Mouse (Mus musculus) liver, adult (tissue): ENCODE measurements around the gene Mga.
A peak's percentile ranks its signal among the peaks of the same experiment; 100 is the strongest.

Experiments used
- GATA4 ChIP-seq: IDR thresholded peaks from 2 replicates; pipeline ENCODE4 v1.6.1; 2014; ENCODE audit warnings: mild to moderate bottlenecking, low read length; ENCODE audit not compliant: insufficient replicate concordance

The Mga gene

GRCm38 (mm10) chr2:119897090-119897732 is at the start of gene Mga:
Mga (plus strand) TSS chr2:119897228.
- TF ChIP-seq GATA4: no peak

DNA sequence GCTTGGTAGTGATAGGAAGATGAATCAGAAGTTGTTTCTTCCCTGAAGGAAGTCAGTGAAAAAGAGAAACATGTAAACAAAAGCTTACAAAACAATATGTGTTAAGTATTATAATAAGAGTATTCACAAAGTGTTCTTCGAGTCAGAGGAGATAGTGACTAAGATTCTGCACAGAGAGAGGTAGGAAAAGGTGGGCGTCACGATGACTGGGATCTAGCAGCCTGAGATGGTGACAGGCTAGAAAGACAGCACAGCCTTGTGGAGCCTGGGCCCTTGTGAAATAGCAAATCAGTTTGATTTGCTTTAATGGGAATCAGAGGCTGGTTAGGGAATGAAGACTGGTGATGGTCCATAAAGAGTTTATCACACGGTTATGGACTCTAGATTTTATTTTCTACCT is 43.2 kb upstream of the Mga start:
- no peak for TF ChIP-seq GATA4

DNA sequence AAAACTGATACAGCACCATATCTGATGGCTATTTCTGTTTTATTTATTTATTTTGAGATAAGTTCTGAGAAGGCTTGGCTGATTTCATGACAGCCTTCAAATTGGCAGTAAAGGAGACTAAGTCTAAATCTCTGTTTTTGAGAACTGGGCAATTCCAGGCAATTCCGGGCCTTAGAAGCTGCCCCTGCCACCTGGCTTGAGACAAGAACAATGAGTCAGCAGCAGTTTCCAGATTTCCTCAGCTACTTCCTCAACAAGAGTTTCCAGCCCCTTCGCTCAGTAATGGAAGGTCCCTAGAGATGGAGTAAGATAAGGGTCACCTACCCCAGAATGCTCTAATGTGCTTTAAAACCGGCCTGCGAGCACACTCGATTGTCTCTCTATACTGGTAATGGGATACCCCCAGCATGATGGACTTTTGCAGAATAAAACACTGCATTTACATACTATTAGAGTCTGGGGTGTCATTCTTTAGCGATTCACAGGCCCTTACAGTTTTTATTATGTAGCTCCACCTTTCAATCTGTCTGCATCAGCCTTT is 41.6 kb upstream of the Mga start:
- TF ChIP-seq GATA4: no peak

GRCm38 (mm10) chr2:119857341-119857740 is 39.7 kb upstream of the Mga start:
- TF ChIP-seq GATA4: no peak

DNA sequence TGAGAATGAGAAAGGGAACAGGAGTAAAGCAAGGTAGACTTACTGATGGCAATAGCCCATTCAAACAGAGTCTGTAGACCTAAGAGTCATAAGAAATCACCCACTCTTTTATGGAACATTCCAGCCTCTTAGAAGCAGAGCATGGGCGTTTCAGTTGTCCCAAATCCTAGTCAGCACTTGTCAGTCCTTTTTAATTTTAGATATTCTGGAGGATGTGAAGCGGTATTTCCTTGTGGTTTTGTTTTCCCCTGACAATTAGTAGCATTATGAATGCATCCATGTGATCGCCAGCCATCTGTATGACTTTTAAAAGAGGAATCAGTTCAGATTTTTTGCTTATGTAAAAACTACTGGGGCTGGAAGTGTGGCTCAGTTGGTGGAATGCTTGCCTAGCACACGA is 32.5 kb upstream of the Mga start:
- no peak for TF ChIP-seq GATA4

GRCm38 (mm10) chr2:119872371-119873104 is 24.5 kb upstream of the Mga start:
- no peak; the same call in 1 of the 2 replicates for TF ChIP-seq GATA4

DNA sequence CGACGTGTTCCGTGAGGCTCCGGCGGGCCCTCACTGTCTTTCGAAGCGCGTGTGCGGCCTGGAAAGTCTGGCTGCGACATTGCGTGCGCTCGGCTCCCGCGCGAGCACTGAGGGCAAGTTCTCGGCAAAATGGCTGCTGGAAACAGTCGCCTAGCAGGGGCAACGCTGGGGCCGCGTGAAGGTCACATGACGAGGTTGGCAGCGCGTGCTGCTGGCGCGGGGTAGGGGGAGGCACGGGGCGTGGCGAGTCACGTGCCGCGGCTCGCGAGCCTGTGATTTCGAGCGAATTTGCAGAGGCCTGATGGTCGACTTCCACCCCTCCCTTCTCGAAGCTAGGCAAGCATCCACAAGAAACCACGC is 23.9 kb upstream of the Mga start:
- no peak for TF ChIP-seq GATA4

- no peak for TF ChIP-seq GATA4
These were observed 21.0 kb upstream of the Mga start for GRCm38 (mm10) chr2:119875981-119876380.

GRCm38 (mm10) chr2:119887201-119887600 is 9.8 kb upstream of the Mga start:
- no peak for TF ChIP-seq GATA4

- TF ChIP-seq GATA4: no peak
These were observed 407 bp upstream of the Mga start for GRCm38 (mm10) chr2:119896553-119897089.

- no peak for TF ChIP-seq GATA4
These were observed 1.1 kb downstream of the Mga start for GRCm38 (mm10) chr2:119898141-119898594.

GRCm38 (mm10) chr2:119916007-119916406 is 19.0 kb downstream of the Mga start:
- no peak for TF ChIP-seq GATA4

- TF ChIP-seq GATA4: no peak
These were observed 20.8 kb downstream of the Mga start for GRCm38 (mm10) chr2:119917631-119918369.

DNA sequence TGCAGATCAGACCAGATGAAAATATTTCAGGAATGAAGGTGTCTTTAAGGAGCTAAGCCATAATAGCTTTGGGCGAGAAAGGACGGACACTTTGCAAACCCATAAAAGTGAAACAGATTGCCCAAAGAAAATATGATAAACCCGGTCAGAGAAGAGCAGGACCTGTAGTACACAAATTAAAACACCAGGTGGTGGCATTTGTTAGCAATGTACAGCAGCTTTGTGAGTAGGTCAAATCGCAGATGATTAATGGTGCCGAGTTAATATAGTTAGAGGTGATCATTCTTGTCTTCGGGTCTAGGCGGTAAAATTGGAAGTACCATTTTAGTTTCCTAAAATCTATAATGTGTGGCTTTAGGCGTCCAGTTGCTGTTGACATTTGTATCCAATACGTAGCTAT is 73.5 kb downstream of the Mga start:
- TF ChIP-seq GATA4: no peak

- TF ChIP-seq GATA4: no peak
These were observed 74.3 kb downstream of the Mga start for GRCm38 (mm10) chr2:119971316-119971715.

DNA sequence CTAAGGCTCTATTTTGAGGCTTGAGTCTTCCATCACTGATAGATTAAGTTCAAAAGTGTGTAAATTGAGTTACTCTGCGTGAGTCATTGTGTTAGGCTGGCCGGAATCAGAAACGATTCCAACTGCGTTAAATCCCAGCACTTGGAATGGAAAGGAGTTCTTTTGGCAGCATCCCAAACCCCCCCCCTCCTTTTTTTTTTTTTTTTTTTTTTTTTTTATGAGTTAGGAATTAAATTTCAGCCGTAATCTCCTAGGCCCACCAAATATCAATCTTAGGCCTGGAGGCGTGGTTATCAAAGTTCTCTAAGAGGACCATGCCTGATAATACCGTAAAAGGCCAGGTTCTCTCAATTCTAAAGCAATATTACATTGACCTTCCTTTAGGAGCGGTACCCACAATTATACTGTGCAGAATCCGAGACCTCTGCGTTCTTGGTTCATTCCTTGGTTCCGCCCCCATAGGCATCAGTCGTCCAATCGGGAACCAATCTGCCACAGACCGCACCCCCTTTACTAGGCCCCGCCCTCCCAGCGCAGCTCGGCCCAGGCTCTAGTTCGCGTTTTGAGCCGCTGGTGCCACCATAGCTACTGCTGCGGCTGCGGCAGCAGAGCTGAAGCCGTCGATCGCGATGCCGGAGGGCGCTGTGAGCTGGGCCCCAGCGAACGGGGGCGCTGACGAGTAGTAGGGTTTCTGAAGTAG is 75.0 kb downstream of the Mga start:
- peak; percentile 12; the same call in 1 of the 2 replicates for TF ChIP-seq GATA4

DNA sequence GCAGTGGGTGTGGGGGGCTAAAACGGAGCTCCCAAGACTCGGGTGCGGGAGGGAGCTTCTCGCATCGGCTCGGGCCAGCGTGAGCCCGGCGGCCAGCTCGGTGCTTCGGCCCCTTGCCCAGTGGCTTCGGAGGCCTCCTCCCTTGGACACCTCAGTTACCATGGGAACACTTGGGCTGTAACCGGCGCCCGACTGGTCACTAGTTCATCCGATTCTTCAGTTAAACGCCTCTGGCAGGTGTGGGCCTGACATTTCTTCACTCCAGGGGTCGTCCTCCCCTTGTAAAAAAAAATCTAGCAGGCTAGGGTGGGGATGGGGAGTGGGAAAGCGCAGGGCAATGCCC is 75.5 kb downstream of the Mga start, which contains the start of gene Mapkbp1:
TSS of gene Mapkbp1 (plus strand) at position 163 of the 343 bp plus-strand sequence.
- no peak for TF ChIP-seq GATA4
